Mouse (Mus musculus) G1E-ER4 (cell line): ENCODE data around the gene Pomgnt1. TPM values are rescaled to one million over a fixed set of nuclear protein-coding genes. Genes with fewer than 3 reads are reported as not detected.
A peak's percentile ranks its signal among the peaks of the same experiment; 100 is the strongest.

Experiments used
- GATA1 ChIP-seq: IDR thresholded peaks from one replicate; pipeline ENCODE4 v1.8.0; 2012; ENCODE audit warnings: low read length, inconsistent platforms
- polyA plus RNA-seq: library from polyadenylated mRNA; stranded (reverse); fragments of >175 nt; gene quantifications from 2 replicates; pipeline ENCODE4 v1.2.3, GENCODE M21; 2012

Gene Pomgnt1
- 12.0 and 12.6 TPM in 2 replicates for polyA plus RNA-seq

- TF ChIP-seq GATA1, result no peak
Measured at GRCm38 (mm10) chr4:116123602-116124519, at the start of gene Pomgnt1, which contains the start of gene Rad54l. Gene Pomgnt1 (plus strand): TSS chr4:116123840. Gene Rad54l (minus strand): TSS chr4:116123690.

DNA sequence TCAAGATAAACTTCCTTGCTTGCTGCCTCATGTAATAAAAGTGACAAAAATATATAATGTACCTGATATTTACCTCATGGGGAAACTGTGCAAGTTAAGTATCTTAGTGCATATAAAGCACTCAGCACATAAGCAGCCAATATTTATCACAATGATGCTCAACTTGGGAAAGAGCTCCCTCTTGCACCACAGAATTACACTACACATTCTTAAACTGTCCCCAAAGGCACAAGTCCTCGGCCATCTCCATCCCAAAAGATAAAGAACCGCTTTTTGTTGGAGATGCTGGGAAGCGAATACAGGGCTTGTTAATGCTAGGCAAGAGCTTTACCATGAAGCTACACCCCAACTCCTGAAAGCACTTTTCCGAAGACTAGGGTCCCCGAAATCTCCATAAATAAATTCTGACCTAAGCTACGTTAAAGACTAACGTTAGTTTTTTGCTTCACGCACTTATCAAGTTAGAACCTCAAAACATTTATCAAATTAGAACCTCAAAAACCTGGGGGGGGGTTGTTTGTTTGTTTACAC lies 49.4 kb upstream of the Pomgnt1 start:
- no peak for TF ChIP-seq GATA1

- no peak for TF ChIP-seq GATA1
Measured at GRCm38 (mm10) chr4:116074861-116075620, 48.6 kb upstream of the Pomgnt1 start, which contains the start of the genes Uqcrh and Lrrc41. Gene Uqcrh (minus strand): TSS chr4:116075071. Gene Lrrc41 (plus strand): TSS chr4:116075269.

DNA sequence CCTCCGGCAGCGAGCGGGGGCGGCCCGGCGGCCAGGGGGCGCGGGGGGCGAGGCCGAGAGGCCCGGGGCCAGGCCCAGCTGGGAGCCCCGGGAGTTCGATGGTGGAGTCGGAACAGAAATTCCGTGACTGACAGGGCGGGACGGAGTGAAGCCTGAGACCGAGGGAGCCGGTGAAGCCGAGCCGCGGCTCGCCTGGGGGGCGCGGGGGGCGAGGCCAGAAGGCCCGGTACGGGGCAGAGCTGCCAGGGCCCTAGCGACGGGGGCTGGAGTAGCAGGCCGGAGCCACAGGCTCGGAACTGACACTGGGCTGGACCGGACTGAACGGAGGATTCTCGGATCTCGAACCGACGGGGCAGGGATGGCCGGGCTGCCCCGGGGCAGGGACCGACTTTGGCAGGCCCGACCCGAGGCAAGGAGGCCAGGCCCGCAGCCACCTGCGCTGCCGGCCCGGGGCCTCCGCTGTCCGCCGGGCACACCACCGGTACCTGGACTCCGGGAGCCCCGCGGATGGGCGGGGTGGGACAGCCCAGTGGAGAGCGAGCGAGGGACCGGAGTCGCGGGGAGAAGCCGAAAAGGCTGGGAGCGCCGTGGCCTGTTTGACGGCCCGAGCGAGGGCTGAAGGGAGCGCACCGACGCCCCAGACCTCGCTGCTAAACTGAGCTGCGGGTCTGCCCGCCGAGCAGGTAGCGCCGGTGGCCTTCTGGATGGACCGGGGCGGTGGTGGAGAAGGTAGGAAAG lies 47.8 kb upstream of the Pomgnt1 start:
- TF ChIP-seq GATA1, result no peak

GRCm38 (mm10) chr4:116076369-116077231 lies 47.0 kb upstream of the Pomgnt1 start:
- no peak for TF ChIP-seq GATA1

- no peak for TF ChIP-seq GATA1
Measured at GRCm38 (mm10) chr4:116077240-116078095, 46.2 kb upstream of the Pomgnt1 start.

DNA sequence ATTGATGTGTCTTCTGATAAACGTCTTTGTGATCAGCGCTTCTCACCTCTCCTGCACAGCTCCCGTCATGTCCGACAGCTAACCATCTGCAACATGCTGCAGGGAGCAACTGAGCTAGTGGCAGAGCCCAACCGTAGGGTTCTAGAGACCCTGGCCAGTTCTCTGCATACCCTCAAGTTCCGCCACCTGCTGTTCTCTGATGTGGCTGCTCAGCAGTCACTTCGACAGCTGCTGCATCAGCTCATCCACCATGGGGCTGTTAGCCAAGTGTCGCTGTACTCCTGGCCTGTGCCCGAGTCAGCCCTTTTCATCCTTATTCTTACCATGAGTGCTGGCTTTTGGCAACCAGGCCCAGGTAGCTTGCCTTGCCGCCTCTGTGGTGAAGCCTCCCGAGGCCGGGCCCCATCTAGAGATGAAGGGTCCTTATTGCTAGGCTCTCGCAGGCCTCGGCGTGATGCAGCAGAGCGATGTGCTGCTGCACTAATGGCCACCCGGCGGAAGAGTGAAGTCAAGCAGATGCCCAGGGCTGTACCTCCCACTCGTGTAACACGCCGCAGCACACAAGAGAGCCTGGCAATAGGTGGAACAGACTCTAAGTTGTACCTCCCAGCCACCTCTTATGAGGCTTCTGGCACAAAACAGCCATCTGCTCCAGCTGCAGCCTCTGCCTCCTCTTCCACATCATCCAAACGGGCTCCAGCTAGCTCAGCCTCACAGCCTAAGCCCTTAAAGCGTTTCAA lies 35.0 kb upstream of the Pomgnt1 start:
- TF ChIP-seq GATA1, result no peak

- no peak for TF ChIP-seq GATA1
Measured at GRCm38 (mm10) chr4:116096291-116096690, 27.3 kb upstream of the Pomgnt1 start.

DNA sequence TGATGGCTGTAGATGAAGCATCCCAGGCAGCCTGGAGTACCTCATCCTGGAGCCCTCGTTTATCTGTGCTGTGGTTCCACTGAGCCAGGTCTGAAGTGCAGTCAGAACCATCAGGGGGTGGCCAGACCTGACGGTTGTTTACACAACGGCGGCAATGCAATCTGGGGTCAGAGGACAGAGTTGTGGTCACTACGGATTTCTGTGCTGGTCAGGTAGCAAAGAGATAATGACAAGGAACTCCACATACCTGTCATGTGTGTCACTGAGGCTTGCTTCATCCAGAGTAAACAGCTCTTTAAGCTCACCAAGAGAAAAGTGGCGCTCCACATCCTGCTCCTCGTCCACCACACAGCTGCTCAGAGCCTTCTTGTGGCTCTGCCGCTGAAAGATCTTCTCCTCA lies 26.4 kb upstream of the Pomgnt1 start:
- TF ChIP-seq GATA1, result no peak

GRCm38 (mm10) chr4:116100959-116101358 lies 22.7 kb upstream of the Pomgnt1 start:
- TF ChIP-seq GATA1, result peak; percentile 93

DNA sequence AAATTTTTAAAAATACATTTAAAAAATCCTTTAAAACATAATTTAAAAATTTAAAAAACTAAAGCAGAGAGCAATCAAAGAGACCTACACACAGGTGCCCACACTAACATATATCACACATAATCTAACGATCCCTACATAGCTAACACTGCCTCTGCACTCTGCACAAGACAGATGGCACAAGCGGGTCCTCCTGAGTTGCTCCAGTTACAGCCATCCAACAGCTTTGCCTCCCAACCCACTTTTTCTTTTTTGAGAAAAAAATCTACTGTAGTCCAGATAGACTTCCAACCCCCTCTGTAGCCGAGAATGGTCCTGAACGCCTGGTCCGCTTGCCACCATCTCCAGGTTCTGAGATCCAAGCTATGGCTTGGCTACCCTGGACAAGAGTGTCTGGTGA lies 18.4 kb upstream of the Pomgnt1 start:
- no peak for TF ChIP-seq GATA1

DNA sequence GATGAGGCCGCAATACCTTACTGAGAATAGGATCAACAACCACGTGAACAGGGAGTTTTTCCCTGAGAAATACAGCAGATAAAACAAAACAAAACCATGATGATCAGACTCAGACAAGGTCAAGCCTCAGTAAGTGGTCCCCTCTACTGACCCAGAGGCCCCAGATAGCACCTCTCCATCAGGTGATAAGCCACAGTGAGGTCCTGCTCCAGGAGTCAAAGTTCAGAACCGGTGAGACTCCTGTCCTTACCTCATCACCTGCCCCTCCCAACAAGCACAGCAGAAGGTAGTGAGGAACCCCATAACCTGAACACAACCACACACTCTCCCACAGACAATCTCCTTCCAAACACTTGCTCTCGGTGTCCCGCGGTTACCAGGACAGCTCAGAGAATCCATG lies 12.9 kb upstream of the Pomgnt1 start:
- no peak for TF ChIP-seq GATA1

DNA sequence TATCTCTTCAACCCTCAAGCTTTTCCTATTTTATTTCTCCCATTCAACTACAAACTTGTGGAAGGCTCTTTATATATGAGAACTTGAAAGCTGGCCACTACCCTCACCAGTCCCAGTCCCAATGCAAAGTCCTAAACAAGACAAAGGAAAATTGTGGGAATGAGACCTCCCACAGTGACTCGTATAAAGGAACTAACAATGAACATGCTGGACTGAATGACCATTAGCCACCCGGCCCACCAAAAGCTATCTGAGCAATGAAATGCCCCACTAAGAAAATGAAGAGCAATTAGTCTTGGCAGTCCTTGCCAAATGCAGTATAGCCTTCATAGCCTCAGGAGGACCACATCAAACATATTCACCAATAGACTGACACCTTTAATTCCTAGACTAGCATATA lies 12.2 kb upstream of the Pomgnt1 start:
- no peak for TF ChIP-seq GATA1
